Mouse (Mus musculus): ENCODE results near the gene Lrfn2.
A peak's percentile ranks its signal among the peaks of the same experiment; 100 is the strongest.

The Lrfn2 gene

GRCm38 (mm10) chr17:48963740-48964139, 31.6 kb downstream of the Lrfn2 start:
- DNase-seq (ENCODE audit: low spot score in 2 of 2), result no peak

DNA sequence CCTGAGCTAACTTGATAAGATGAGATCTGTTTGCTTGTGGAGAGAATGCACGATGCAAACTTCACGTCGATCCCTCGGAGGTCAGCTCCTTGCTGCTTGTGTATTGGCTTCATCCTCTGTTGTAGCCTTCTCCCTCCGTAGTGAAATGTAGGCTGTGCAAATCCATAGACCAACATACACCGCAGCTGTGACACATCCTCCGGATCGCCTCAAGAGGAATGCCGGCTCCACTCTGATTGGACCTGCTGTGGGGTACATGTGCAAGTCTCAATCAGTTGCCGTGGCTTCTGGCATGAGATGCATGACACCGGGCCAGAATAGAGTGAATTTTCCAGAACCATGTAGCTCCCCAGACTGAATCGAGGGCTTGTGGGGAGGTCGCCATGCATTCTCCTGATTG, 36.1 kb downstream of the Lrfn2 start:
- DNase-seq (ENCODE audit: low spot score in 2 of 2), result no peak

DNA sequence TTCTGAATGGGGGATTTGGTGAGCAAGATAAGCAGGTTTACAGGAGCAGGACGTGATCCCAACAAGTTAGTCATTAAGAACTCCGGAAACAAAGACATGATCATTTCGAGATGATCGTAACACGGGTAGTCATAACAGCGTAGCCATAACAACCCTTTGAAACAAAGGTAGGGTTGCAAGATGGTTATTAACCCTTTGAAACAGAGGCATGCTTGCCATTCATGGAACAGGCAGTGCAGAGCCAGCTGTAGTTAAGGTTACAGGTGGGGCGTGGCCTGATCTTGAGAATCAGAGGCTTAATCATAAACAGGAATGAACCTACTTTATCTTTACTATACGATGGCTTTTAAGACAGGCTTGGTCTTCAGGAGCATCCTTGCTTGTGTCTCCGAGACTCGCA, 39.1 kb downstream of the Lrfn2 start:
- no peak for DNase-seq (ENCODE audit: low spot score in 2 of 2)

DNA sequence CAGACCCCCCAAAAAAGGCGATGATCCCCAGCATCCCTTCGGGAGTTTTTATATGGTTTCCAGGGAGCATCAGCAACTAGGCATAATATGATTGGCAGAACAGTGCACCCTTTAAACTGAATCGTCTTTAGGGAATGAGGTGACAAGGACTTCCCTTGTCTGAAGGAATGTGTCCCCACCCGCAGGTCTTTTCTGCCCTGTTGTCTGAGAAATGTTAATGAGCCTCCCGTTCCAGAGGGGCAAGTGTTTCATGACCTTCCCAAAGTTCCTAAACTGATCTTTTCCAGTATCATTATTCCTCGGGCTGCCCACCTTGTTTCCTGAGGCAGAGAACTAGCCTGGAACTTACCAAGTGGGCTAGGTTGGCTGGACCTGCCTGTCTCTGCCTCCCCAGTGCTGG, 40.7 kb downstream of the Lrfn2 start:
- no peak for DNase-seq (ENCODE audit: low spot score in 2 of 2)

- no peak for DNase-seq (ENCODE audit: low spot score in 2 of 2)
These were observed 41.2 kb downstream of the Lrfn2 start for GRCm38 (mm10) chr17:48973394-48973793.

DNA sequence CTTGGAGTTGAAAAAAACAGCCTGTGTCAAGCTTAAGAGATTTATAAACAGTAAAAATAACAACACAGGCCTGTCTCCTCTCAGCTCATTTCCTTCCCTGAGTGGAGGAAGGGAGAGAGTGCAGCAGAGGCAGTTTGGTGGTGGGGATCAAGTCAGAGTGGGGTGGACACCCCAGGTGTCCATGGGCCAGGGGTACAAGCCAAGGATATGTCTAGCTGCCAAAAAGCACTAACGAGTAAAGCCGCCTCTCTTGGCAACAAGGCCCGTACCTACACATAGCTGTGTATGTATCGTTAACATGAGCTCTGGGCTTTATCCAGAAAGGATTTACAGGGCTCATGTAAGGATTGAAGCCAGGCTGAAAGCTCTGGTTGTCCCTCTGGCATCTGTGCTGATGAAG, 42.9 kb downstream of the Lrfn2 start:
- no peak for DNase-seq (ENCODE audit: low spot score in 2 of 2)

- no peak for DNase-seq (ENCODE audit: low spot score in 2 of 2)
These were observed 44.4 kb downstream of the Lrfn2 start for GRCm38 (mm10) chr17:48976611-48977022.

- no peak for DNase-seq (ENCODE audit: low spot score in 2 of 2)
These were observed 63.2 kb downstream of the Lrfn2 start for GRCm38 (mm10) chr17:48995256-48995993.

DNA sequence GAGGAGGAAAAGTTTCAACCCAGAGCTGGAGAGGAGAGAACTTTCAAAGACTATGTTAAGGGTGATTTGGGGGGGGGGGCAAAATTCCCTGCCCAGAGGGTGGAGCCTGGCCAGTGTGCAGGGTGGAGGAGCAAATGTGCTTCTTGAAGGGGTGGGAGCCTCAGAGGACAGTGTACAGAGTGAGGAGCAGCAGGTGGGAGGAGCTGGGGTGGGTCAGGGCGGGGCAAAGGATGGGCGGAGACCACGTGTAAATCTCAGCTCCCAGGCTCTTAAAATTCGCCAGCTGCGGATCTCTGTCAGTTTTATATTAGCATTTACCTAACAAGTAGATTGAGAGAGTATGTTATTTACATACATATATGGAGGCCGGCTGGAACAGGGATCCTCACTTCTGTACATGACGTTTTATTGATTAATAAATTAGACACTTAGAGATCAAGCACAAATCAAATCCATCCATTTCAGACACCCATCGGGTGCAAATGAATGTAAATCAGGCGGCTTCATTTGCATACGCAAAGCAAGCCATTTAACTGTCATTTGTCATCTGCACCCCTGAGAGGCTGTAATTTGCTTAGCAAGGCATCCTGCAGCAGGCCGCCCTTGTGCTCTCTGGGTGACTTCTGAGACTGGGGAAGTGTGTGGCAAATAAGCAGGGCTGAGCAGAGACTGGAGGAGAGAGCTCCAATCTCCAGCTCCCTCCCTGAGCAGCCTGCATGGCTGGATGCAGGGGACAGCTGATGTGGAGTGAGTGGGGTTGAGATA, 67.5 kb downstream of the Lrfn2 start:
- no peak for DNase-seq (ENCODE audit: low spot score in 2 of 2)

GRCm38 (mm10) chr17:49009384-49010073, 77.3 kb downstream of the Lrfn2 start:
- no peak for DNase-seq (ENCODE audit: low spot score in 2 of 2)

DNA sequence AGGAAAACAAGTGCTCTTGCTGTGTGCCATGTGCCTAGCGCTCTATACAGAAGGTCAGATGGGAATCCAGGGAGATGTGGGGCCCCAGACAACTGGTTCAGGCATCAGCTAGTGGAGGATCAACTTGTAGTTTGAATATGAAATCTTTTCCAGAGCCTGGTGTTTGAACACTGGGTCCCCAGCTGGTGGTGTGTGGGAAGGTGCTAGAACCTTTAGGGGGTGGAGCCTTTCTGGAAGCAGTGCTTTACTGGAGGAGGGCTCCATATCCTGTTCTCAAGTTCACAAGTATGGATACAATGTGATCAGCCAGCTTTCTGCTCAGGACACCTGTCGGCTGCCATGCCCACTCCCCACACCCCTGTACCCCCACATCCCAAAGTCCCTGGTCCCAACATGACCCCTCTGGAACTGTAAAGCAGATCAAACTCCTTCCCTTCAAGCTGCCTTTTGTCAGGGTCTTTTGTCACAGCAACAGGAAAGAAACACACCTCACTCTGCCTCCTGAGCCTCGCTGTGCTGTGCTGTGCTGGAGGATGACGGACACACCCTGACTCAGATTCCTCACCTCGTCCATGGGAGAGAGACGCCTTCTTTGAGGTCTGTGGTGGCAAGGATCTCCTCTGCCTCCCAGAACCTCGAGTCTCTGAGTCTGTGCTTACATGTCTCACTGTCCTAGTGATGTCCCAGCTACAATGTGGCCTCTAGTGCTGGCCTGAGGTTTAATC, 81.9 kb downstream of the Lrfn2 start:
- DNase-seq (ENCODE audit: low spot score in 2 of 2), result no peak

GRCm38 (mm10) chr17:49015368-49015767, 83.2 kb downstream of the Lrfn2 start:
- DNase-seq (ENCODE audit: low spot score in 2 of 2), result no peak

- DNase-seq (ENCODE audit: low spot score in 2 of 2), result no peak
These were observed 84.0 kb downstream of the Lrfn2 start for GRCm38 (mm10) chr17:49016229-49016628.

DNA sequence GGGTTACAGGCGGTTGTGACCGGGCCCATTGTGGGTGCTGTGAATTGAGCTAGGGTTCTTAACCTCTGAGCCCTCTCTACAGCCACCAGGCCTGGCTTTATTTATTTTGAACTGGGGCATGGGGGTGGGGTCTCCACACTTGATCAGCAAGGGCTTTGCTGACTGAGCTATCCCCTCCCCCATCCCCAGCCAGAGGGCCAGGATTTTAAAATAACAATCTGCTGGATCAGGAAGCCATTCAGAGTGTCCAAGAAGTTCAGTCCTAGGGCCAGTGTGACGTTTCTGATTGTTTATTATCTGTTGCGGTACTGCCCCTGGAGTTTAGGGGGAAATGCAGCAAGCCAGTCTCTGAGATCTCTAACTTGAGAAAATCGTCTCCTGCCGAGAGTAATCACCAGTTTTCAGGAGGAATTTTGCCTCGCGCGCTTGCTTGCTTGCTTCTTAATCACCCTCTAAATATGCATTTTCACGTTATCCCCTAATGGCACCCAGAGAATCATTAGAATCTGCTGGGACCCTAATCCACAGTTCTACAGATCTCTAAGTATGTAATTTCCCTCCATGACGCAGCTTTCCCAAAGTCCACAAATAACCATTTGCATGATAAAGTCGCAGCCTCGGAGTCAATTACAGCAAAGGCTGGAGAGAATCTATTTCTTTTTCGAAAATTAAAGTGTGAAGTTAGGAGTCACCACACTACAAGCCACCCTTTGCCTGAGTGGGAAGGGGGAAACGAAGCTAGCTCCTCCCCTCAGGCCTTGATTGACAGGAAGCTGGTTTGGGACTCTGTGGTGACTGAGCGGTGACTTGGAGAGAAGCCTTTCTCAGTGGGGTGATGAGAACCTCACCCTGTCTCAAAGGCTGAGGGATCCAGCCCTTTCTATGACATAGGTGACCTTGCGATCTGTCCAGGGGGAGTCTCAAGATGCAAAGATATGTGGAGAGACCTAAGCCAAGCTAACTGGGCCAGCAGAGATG, 85.5 kb downstream of the Lrfn2 start:
- DNase-seq (ENCODE audit: low spot score in 2 of 2), result no peak

GRCm38 (mm10) chr17:49018774-49019488, 86.8 kb downstream of the Lrfn2 start:
- DNase-seq (ENCODE audit: low spot score in 2 of 2), result no peak

DNA sequence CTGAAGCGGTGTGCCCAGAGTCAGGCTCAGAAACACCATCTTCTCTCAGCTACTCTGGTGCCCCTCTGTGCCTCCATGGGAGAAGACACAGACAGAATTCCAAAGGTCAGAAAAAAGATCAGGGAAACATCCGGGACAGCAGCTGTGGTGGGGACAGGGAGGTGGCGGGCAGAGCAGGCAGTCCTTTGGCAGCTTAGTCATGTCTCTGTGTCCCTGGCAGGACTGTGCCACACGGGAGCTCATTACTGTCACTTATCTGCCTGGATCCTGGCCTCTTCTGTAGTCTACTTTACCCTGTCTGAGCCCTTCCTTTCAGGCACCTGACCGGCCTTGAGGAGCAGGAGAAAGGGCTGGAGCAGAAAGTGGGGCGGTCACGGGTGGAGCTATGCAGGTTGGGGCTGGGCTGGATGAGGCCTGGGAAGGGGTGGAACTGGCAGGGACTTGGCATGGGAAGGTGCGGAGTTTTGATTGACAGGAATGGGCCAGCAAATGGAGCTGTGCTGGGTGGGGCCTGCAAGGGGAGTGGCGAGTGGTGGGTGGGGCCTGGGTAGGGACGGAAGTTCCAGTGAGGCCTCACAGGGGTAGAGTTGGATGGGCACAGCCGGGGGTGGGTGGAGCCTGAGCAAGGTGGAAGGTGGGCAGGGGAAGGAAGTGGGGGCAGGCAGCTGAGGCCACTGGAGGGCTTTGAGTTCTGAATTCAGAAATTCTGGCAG, 97.5 kb downstream of the Lrfn2 start:
- DNase-seq (ENCODE audit: low spot score in 2 of 2), result peak; percentile 12 to 69

DNA sequence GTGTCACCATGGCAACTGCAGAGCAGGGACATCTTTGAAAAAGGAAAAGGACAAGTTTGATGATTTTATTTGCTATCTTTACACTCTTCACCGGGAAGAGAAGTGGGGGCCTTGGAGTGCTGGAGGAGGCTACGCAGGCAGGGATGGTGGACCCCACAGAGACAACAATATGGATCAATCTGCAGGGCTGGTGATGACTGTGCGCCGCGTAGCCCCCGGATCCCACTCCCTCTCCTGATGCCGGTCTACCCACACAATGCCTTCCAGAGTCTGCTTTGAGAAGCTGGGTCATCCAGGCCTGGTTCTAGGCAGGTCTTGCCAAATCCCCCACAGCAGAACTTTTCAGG, 98.1 kb downstream of the Lrfn2 start:
- DNase-seq (ENCODE audit: low spot score in 2 of 2), result no peak

- DNase-seq (ENCODE audit: low spot score in 2 of 2), result no peak
These were observed 98.7 kb downstream of the Lrfn2 start for GRCm38 (mm10) chr17:49030841-49031240.

- no peak for DNase-seq (ENCODE audit: low spot score in 2 of 2)
These were observed 99.6 kb downstream of the Lrfn2 start for GRCm38 (mm10) chr17:49031790-49032189.

DNA sequence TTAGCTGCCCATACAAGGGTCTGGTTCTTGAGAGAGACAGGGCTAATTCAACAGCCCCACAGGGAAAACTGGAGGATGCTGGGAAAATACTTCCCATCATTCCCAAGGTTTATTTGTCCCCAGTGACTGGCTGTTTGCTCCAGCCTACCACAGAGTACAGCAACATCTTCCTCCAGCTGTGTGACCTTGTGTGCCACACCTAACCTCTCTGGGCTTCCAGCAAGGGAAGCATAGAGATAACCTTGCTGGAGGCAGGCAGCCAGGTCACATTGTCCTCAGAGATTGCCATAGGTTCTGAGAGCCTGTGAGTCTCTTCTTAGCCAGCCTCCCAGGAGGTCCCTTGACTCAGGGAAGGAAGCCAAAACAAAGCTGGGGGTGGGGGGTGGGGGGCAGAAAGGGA, 101.1 kb downstream of the Lrfn2 start:
- no peak for DNase-seq (ENCODE audit: low spot score in 2 of 2)

Data from spleen, postnatal 10 days (tissue).